Mouse (Mus musculus) kidney, embryonic 16.5 days (tissue): ENCODE measurements around the gene Mypn. TPM values are rescaled to one million over a fixed set of nuclear protein-coding genes. Genes with fewer than 3 reads are reported as not detected.
A peak's percentile ranks its signal among the peaks of the same experiment; 100 is the strongest.

Experiments
- ATAC-seq: fragments of 200-750 bp; cut with Nextera tagmentation; 2 replicates; pipeline ENCODE4 v1.8.0; 2017; ENCODE audit warnings: moderate TSS enrichment; ENCODE audit not compliant: low FRiP score, low TSS enrichment
- H3K27ac ChIP-seq: fragments of 300-500 bp; sonication (generic); 2 replicates; pipeline ENCODE4 v1.5.1; 2014; ENCODE audit warnings: low read length
- H3K27me3 ChIP-seq: fragments of 300-500 bp; sonication (generic); 2 replicates; pipeline ENCODE4 v1.6.1; 2014; ENCODE audit warnings: low read length, control low read depth, mixed read lengths; ENCODE audit not compliant: insufficient read depth
- H3K36me3 ChIP-seq: fragments of 300-500 bp; sonication (generic); 2 replicates; pipeline ENCODE4 v1.6.1; 2014; ENCODE audit warnings: low read length, control low read depth, mixed read lengths; ENCODE audit not compliant: insufficient read depth
- H3K4me1 ChIP-seq: fragments of 300-500 bp; sonication (generic); 2 replicates; pipeline ENCODE4 v1.6.1; 2014; ENCODE audit warnings: low read length, control low read depth, mixed read lengths; ENCODE audit not compliant: insufficient read depth
- H3K4me2 ChIP-seq: fragments of 300-500 bp; sonication (generic); replicated peaks from 2 replicates; pipeline ENCODE4 v1.6.1; 2014; ENCODE audit warnings: low read depth, low read length
- H3K4me3 ChIP-seq: fragments of 300-500 bp; sonication (generic); 2 replicates; pipeline ENCODE4 v1.5.1; 2014; ENCODE audit warnings: mild to moderate bottlenecking, low read length
- H3K9ac ChIP-seq: fragments of 300-500 bp; sonication (generic); replicated peaks from 2 replicates; pipeline ENCODE4 v1.6.1; 2014; ENCODE audit warnings: low read length
- H3K9me3 ChIP-seq: fragments of 300-500 bp; sonication (generic); 2 replicates; pipeline ENCODE4 v1.6.1; 2016; ENCODE audit warnings: low read length, control low read depth
- WGBS: fragments of 180-500 bp; shearing (Covaris S2); extraction: QIAGEN DNeasy Blood & Tissue Kit; methylation state at CpG from one replicate; pipeline ENCODE4 v1.1.7; 2014; 5-methylcytosine and 5-hydroxymethylcytosine counted together
- polyA plus RNA-seq: library from polyadenylated mRNA; unstranded; fragments of >200 nt; fragmentation: Nextera tagmentation; extraction: Ambion mirVana; gene quantifications from 2 replicates; pipeline ENCODE4 v1.2.1, GENCODE M21; 2015

The Mypn gene
- polyA plus RNA-seq, 1 experiment from 2014 or later = 0.10 TPM

- H3K27me3 ChIP-seq = peaks cover 41% of the 10 kb centered on the region
- H3K4me1 ChIP-seq = peaks cover 6% of the 10 kb centered on the region; the same call in 1 of the 2 replicates
- 11% methylated on average over 9 of the region's 9 CpGs for WGBS
- no peak overlapping the region for H3K27ac ChIP-seq
- ATAC-seq = no peak
- H3K4me3 ChIP-seq = peak overlapping the region; percentile 63
- H3K9me3 ChIP-seq = no peaks in the 10 kb centered on the region; the same call in 1 of the 2 replicates
- peak overlapping the region; percentile 70 for H3K9ac ChIP-seq
- no peaks in the 10 kb centered on the region for H3K36me3 ChIP-seq
- H3K4me2 ChIP-seq = peak overlapping the region; percentile 88
These were observed 103.1 kb downstream of the Mypn start for GRCm38 (mm10) chr10:63100657-63101056.

DNA sequence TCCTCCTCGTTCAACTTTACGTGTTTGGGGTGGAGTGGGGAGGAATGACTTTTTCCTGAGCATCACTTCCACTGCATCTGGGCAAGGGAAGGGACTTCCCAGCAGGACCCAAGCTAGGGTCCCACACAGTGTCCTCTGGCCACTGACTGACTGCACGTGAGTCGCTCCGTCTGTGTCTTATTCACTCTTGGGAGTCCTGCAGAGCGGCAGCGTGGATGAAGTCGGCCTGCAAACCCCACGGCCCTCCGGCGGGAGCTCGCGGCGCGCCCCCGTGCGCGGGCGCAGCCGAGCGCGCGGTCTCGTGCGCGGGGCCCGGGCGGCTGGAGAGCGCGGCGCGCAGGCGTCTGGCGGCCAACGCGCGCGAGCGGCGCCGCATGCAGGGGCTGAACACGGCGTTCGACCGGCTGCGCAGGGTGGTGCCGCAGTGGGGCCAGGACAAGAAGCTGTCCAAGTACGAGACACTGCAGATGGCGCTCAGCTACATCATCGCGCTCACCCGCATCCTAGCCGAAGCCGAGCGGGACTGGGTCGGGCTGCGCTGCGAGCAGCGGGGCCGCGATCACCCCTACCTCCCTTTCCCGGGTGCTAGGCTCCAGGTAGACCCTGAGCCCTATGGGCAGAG lies 103.7 kb downstream of the Mypn start:
- Histone ChIP-seq H3K27ac (no peak overlapping the region), H3K4me2 (peak overlapping the region; percentile 88), H3K4me1 (peaks cover 6% of the 10 kb centered on the region; the same call in 1 of the 2 replicates), H3K4me3 (peak overlapping the region; percentile 63), H3K9ac (peak overlapping the region; percentile 70), H3K36me3 (no peaks in the 10 kb centered on the region), H3K9me3 (no peaks in the 10 kb centered on the region; the same call in 1 of the 2 replicates), H3K27me3 (peaks cover 41% of the 10 kb centered on the region)
- under 1% methylated on average over 62 of the region's 62 CpGs for WGBS
- peak; percentile 90 for ATAC-seq

- H3K4me2 ChIP-seq = peak within 1 kb of the TSS; percentile 88
- peaks cover 6% of the 10 kb centered on the region; the same call in 1 of the 2 replicates for H3K4me1 ChIP-seq
- H3K36me3 ChIP-seq = no peaks in the 10 kb centered on the region
- H3K9me3 ChIP-seq = no peaks in the 10 kb centered on the region; the same call in 1 of the 2 replicates
- 4% methylated on average over 14 of the region's 16 CpGs for WGBS
- H3K27me3 ChIP-seq = peaks cover 41% of the 10 kb centered on the region
- peak within 1 kb of the TSS; percentile 70 for H3K9ac ChIP-seq
- peak within 1 kb of the TSS; percentile 63 for H3K4me3 ChIP-seq
- peak; percentile 43; the same call in 1 of the 2 replicates for ATAC-seq
- H3K27ac ChIP-seq = no peak within 1 kb of the TSS
These were observed 104.2 kb downstream of the Mypn start, which contains the start of gene Atoh7 for GRCm38 (mm10) chr10:63099521-63099920. Gene Atoh7, plus strand, starts transcription at chr10:63099651.

- Histone ChIP-seq H3K4me2 (no peak overlapping the region), H3K36me3 (no peaks in the 10 kb centered on the region), H3K9ac (no peak overlapping the region), H3K4me3 (no peak overlapping the region), H3K27me3 (peaks cover 41% of the 10 kb centered on the region), H3K4me1 (peaks cover 6% of the 10 kb centered on the region; the same call in 1 of the 2 replicates), H3K9me3 (no peaks in the 10 kb centered on the region), H3K27ac (no peak overlapping the region)
- WGBS = 62% methylated on average over 12 of the region's 12 CpGs
- ATAC-seq = no peak
These were observed 105.6 kb downstream of the Mypn start for GRCm38 (mm10) chr10:63098191-63098590.

DNA sequence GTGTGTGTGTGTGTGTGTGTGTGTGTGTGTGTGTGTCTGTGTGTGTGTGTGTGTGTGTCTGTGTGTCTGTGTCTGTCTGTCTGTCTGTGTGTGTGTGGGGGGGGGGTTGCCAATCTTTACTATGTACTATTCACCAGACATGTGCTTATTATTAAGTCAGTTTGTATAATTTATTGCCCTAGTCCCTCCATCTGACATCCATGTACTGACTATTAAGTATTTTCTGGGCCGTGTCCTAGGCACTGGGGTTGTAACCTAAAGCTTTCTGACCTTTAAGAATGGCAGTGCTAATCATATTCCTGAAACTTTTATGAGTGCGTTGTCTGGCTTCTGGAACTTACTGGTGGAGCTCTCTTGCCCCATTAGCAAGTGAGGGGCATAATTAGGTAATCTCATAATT lies 107.0 kb downstream of the Mypn start:
- peaks cover 6% of the 10 kb centered on the region; the same call in 1 of the 2 replicates for H3K4me1 ChIP-seq
- H3K36me3 ChIP-seq = no peaks in the 10 kb centered on the region
- no peak overlapping the region for H3K9ac ChIP-seq
- no peak overlapping the region for H3K4me3 ChIP-seq
- H3K27ac ChIP-seq = no peak overlapping the region
- ATAC-seq = no peak
- 54% methylated on average over 2 of the region's 2 CpGs for WGBS
- no peaks in the 10 kb centered on the region for H3K9me3 ChIP-seq
- H3K4me2 ChIP-seq = no peak overlapping the region
- H3K27me3 ChIP-seq = peaks cover 40% of the 10 kb centered on the region

DNA sequence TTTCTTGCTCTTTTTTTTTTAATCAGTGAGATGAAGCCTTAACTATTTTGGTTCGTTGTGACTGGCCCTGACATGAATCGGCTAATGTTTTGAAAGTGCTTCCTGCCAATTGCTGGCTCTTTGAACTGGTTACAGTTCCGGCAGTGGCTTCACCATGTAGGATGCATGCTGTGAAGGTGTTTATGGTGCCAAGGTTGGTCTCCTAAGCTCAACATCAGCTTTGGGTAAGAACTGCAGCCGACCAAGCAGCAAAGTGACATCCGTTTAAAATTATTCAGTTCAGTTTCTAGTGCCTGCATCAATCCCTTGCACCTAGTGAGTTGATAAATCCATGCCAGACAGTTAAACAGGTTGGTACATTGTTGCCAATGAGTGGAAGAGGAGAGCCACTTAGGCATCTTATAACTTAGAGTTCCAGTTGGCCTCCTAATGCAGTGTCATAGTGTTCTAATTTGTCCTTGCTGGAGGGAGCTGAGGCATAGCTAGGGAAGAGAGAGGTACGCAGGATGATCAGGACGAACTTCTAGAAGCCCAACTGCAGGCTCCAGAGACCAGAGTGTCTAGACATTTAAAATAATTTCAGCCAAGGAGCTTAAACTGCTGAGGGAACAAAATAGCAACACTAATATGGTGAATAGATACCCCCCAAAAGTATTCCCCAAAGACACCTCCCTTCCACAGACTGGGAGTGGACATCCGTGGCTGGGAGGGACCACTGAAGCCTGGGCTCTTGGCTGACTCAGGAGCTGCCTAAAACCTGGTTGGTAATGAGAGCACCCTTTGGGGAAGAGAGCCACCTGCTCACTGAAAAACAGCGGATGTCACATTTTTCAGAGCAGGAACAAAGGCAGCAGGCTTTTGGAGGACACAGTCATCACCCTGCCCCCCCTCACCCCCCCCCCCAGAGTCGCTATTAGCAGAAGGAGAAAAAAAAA lies 110.9 kb downstream of the Mypn start:
- no peak overlapping the region for H3K4me2 ChIP-seq
- no peak overlapping the region for H3K27ac ChIP-seq
- no peak overlapping the region for H3K4me3 ChIP-seq
- 68% methylated on average over 9 of the region's 10 CpGs for WGBS
- no peaks in the 10 kb centered on the region for H3K9me3 ChIP-seq
- H3K36me3 ChIP-seq = no peaks in the 10 kb centered on the region
- H3K4me1 ChIP-seq = 0 out of 2 replicates have a peak, but pooled peaks cover 10% of the 10 kb centered on the region
- peaks cover 9% of the 10 kb centered on the region for H3K27me3 ChIP-seq
- ATAC-seq = no peak
- no peak overlapping the region for H3K9ac ChIP-seq

DNA sequence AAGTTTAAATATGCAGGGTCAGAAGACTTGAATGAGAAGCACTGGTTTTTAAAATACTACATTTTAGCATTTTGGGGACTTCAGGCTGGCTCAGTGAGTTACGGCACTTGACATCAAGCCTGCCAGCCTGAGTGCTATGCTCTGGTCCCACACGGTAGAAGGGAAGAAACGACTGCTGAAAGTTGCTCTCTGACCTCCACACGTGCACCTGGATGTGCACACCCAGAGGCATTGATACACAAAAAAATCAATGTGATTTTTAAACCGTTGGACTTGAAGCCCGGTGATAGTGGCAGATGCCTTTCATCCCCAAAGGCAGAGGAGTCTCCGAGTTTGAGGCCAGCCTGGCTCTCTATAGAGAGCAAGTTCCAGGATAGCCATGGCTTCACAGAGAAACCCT lies 111.8 kb downstream of the Mypn start:
- WGBS = 64% methylated on average over 7 of the region's 7 CpGs

DNA sequence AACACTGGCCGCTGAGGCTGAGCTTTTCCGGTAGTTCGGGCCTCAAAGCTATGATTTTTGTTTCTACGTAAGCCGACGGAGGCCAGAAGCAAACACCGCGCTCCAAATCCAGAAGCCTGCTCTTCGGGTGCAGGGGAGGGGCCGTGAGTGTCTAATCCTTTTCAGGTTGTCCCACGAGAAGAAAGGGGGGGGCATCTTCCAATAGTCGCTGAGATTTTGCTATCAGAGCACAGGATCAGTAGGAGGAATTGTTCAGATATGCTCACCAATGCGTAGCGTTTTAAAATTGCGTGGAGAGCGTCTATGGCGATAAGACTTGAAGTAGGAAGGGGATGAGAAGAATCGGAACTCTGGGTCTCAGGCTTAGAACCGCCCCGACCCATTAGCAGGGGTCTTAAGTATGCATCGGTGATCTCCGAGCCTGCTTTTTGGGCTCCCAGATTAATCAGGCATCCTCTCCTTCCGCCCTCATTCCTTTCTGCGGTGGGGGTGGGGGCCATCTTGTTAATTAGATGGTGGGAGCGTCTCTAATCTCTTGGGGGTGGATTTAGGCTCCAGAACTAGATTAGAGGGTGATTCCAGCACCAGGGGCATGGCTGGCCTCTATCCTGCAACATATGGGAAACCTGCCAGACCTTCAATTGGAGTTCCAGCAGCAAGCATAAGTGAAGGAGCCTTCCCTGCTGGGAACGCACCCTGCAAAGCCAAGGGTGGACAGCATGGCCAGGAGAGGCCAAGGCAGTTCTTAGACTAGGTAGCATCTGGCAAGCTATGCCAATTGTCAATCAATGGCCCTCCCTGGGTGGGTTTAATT lies 113.8 kb downstream of the Mypn start:
- Histone ChIP-seq H3K4me3 (peak overlapping the region; percentile 45), H3K4me1 (0 out of 2 replicates have a peak, but pooled peaks cover 10% of the 10 kb centered on the region), H3K27ac (no peak overlapping the region), H3K27me3 (0 out of 2 replicates have a peak, but pooled peaks cover 2% of the 10 kb centered on the region), H3K36me3 (no peaks in the 10 kb centered on the region), H3K9me3 (no peaks in the 10 kb centered on the region), H3K4me2 (peak overlapping the region; percentile 79), H3K9ac (peak overlapping the region; percentile 63)
- WGBS = 4% methylated on average over 26 of the region's 26 CpGs
- no peak for ATAC-seq

More for the DNA sequence above, 111.8 kb downstream of the Mypn start:
- Histone ChIP-seq H3K4me2 (no peak overlapping the region), H3K9me3 (no peaks in the 10 kb centered on the region), H3K27me3 (0 out of 2 replicates have a peak, but pooled peaks cover 2% of the 10 kb centered on the region), H3K4me3 (no peak overlapping the region), H3K9ac (no peak overlapping the region), H3K4me1 (0 out of 2 replicates have a peak, but pooled peaks cover 10% of the 10 kb centered on the region), H3K36me3 (no peaks in the 10 kb centered on the region), H3K27ac (no peak overlapping the region)
- no peak for ATAC-seq
